In the genomic region with DNA sequence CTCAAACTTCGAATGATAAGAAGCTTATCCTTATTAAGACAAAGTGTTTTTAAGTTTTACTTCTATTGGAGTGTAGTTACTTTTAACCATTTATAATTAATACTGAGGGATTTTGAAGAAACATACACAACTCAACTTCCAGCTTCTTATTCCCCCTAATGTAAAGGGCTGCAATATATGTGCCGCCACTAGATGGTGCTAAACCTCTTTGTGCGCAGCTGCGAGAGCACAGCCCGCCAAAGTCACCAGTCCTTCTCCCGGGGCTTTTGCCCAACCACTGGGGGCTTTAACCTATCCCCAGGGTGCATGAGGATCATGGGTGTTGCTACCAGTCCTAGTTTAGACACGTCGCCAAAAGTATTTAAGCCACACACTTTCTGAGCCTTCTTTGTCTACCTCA, we compare ENCODE assay signal across 8 mouse cellular contexts.
A peak's percentile ranks its signal among the peaks of the same experiment; 100 is the strongest.
DNase-seq lines count a peak whose midpoint lies in the region; ATAC-seq lines count a peak whose summit lies in the region.
"Not testable (repeated sequence)": the region's sequence is repeated elsewhere in the genome, so short reads cannot be mapped to it uniquely, and the experiment has no call there.

No protein-coding gene starts in this region.

- peak; percentile 18 for DNase-seq in 3134 (ENCODE audit: extremely low read depth, insufficient read length, low spot score)
- peak; percentile 3 for DNase-seq in adrenal gland, adult 8-10 months
- DNase-seq in embryonic facial prominence, embryonic 14.5 days (ENCODE audit: low spot score): peak; percentile 7
- peak; percentile 3 to 55 for DNase-seq in kidney, adult 8-10 months
- DNase-seq in limb, embryonic 10.5 days (ENCODE audit: low spot score): peak; percentile 40
- peak; percentile 9 to 27 for DNase-seq in right cerebral cortex, postnatal 10 days (ENCODE audit: low spot score in 2 of 2)

- not testable (repeated sequence) for ATAC-seq in embryonic facial prominence, embryonic 14.5 days (ENCODE audit: low read depth); heart, embryonic 16.5 days (replicated peaks; ENCODE audit: extremely low read depth, insufficient read depth, low FRiP score)
- ATAC-seq in megakaryocyte, adult 5-6 weeks (ENCODE audit: poor library complexity, severe bottlenecking): peak; percentile 54

- H3K4me2 ChIP-seq in embryonic facial prominence, embryonic 14.5 days (ENCODE audit: low read depth, low read length): peak overlapping the region; percentile 29; the same call in 1 of the 2 replicates
- peak overlapping the region; percentile 51 for H3K4me2 ChIP-seq in heart, embryonic 16.5 days (ENCODE audit: low read depth, low read length)

- H3K9me3 ChIP-seq in embryonic facial prominence, embryonic 14.5 days (ENCODE audit: control insufficient read depth, low read length); heart, embryonic 16.5 days (replicated peaks; ENCODE audit: control insufficient read depth, low read length); limb, embryonic 10.5 days (replicated peaks): not testable (repeated sequence)

- not testable (repeated sequence) for H3K9ac ChIP-seq in embryonic facial prominence, embryonic 14.5 days (ENCODE audit: low read depth, low read length); heart, embryonic 16.5 days (ENCODE audit: low read length)

- not testable (repeated sequence) for H3K27me3 ChIP-seq in embryonic facial prominence, embryonic 14.5 days (replicated peaks; ENCODE audit: control insufficient read depth, insufficient read depth, low read length); heart, embryonic 16.5 days (ENCODE audit: control insufficient read depth, insufficient read depth, low read length); limb, embryonic 10.5 days (ENCODE audit: low read depth, poor library complexity, severe bottlenecking)

- not testable (repeated sequence) for H3K27ac ChIP-seq in embryonic facial prominence, embryonic 14.5 days (replicated peaks; ENCODE audit: low read depth, low read length); heart, embryonic 16.5 days (ENCODE audit: low read length); limb, embryonic 10.5 days

- H3K4me1 ChIP-seq in embryonic facial prominence, embryonic 14.5 days (ENCODE audit: control insufficient read depth, insufficient read depth, low read length); heart, embryonic 16.5 days (ENCODE audit: control insufficient read depth, insufficient read depth, low read length); limb, embryonic 10.5 days: not testable (repeated sequence)

- not testable (repeated sequence) for H3K4me3 ChIP-seq in embryonic facial prominence, embryonic 14.5 days (ENCODE audit: low read depth, low read length); limb, embryonic 10.5 days
- peak overlapping the region; percentile 21 for H3K4me3 ChIP-seq in heart, embryonic 16.5 days (ENCODE audit: low read length)

- not testable (repeated sequence) for H3K36me3 ChIP-seq in embryonic facial prominence, embryonic 14.5 days (ENCODE audit: control insufficient read depth, insufficient read depth, low read length); heart, embryonic 16.5 days (ENCODE audit: control insufficient read depth, insufficient read depth); limb, embryonic 10.5 days

- WGBS in embryonic facial prominence, embryonic 14.5 days: 1% methylated on average over 8 of the region's 8 CpGs
- WGBS in heart, embryonic 16.5 days: 1% methylated on average over 8 of the region's 8 CpGs
- 2% methylated on average over 8 of the region's 8 CpGs for whole genome bisulfite sequencing in limb, embryonic 10.5 days
